Mouse (Mus musculus) natural killer cell, adult 2 months (primary cell): Measurements from ENCODE around the gene Slc13a5.

Experiments used
- DNase-seq, 2 experiments: peaks; one replicate each; pipeline ENCODE4 v3.0.0; 2022; ENCODE audit warnings: low spot score in 2 of 2

Gene Slc13a5

GRCm38 (mm10) chr11:72265483-72265882 is 1.5 kb downstream of the Slc13a5 start:
- DNase-seq, result no peak

DNA sequence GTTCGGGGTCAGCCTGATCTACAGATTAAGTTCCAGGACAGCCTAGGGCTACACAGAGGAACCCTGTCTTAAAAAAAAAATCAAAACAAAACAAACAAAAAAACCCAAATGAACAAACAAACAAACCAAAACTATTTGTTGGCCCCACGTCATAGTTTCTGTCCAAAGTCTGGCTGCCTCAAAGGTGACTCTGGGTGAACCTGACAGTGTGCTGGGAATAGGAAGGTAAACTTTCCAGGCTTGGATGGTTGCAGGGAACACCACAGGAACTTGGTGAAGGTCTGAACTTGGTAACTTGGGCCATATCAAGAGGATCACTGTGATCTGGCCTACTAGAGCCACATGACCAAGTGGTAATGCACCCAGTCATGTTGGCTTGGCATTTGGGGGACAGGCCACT is 10.6 kb downstream of the Slc13a5 start:
- DNase-seq, result no peak

GRCm38 (mm10) chr11:72255629-72256028 is 11.4 kb downstream of the Slc13a5 start:
- no peak for DNase-seq

DNA sequence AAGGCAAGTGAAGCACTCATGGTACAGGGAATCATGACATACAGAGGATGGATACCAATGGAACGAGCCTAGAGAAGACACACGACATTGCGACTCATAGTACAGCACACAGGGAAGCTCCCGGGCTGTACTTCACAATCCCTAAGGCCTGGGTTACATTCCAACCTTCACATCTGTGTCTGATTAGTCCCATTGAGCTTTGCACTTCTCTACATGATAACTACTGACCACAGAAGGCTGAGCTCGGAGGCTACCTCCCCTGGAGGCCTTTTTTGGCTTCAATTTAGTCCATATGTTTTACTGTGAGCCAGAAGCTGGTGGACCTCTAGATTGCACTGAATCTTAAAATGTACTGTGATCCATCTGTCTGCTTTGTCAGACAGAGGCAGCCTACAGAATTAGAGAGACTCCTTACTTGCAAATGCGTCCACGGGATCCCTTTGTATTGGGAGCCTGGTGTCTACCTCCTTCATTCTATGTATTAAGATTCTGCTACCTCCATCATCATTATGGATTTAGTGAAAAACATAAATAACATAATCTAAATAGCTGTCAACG is 21.7 kb downstream of the Slc13a5 start:
- no peak for DNase-seq

DNA sequence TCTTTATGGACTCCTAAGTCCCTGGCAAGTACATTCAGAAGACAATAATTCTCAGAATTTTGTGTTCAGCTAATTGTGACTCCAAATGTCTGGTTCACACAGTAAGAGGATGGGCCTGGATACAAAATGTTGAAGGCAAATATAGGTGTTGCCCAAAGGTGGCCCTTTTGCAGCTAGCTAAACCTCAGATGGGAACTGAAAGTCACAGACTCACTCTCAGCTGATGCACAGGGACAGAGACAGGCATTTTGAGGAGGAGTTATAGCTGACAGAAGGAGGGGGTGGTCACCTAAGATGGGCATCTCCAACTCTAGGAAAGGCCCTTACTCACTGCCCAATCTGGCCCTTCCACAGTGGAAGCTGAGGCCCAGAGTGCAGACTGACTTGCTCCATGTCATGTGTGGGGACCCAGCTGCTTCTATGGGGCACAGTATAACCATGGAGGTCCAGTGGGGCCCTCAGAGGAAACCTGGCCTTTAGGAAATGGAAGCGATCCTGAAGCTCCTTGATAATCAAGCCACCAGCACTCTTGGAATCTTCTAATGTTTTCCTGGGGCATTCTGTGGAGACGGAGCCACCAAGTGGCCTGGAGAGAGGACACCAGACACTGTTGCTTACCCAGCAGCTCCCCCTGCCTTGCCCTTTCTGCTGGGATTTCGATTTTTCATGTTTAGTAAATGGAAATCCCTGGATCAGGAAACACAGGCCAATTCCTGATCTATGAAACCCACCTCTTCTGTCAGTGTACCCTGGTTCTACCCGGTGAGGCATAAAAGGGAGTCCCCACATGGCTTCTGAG is 26.8 kb downstream of the Slc13a5 start:
- DNase-seq, result no peak

GRCm38 (mm10) chr11:72234013-72234412 is 33.0 kb downstream of the Slc13a5 start:
- DNase-seq, result no peak

- DNase-seq, result no peak
These were observed 34.0 kb downstream of the Slc13a5 start for GRCm38 (mm10) chr11:72232991-72233390.

GRCm38 (mm10) chr11:72232068-72232467 is 35.0 kb downstream of the Slc13a5 start:
- DNase-seq, result no peak

DNA sequence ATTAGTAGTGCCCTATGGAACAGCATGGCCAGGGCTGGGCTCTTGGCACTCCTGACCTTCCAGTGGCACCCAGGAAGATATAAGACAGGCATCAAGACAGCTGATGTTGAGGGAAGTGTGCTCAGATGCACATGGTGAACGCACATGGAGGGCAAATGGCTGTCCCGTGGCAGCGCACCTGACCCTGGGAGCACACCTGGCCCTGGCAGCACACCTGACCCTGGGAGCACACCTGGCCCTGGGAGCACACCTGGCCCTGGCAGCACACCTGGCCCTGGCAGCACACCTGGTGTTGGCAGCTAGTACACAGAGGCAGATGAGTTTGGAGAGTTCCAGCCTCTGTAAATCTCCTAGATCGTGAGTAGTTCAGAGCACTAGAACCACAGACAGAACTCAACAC is 38.5 kb downstream of the Slc13a5 start:
- no peak for DNase-seq

- no peak for DNase-seq
These were observed 40.1 kb downstream of the Slc13a5 start for GRCm38 (mm10) chr11:72226901-72227300.

- DNase-seq, result no peak
These were observed 40.8 kb downstream of the Slc13a5 start for GRCm38 (mm10) chr11:72226020-72226791.

DNA sequence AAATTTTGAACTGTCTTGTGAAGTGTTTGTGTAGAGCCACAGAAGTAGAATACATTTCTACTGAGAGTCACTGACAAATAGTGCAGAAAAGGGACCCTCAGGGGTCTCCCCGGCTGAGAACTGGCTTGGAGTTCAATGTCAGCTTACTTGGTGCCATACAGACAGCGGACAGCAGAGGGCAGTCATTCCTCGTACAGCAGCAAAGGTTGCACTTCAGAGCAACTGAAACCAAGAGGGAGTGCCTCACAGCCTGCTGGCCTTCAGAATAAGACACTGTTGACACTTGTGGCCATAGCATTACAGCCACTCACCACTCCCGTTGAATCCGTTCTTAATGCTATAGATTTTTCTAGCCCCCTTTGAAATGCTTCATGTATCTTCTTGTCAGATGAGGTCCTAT is 42.2 kb downstream of the Slc13a5 start:
- DNase-seq, result peak; percentile 60 to 70

DNA sequence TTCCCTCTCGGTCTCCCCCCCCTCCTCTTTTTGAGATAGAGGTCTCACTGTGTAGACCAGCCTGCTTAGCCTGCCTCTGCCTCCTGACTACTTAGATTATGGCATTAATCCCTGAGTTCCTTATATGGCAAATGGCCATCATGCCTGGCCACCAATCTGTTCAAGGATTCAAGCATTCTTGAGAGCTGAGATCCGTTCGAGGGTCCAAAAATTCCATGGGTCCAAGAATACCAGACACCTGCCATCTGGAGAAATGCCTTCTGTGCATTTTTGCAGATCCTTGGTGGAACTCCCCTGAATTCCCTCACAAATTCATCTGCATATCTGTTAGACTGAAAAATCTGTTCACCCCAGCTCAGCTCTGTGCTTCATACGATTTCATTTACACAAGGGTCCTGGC is 43.6 kb downstream of the Slc13a5 start:
- no peak for DNase-seq

- DNase-seq, result peak; percentile 62 to 74
These were observed 45.7 kb downstream of the Slc13a5 start for GRCm38 (mm10) chr11:72221278-72221677.

GRCm38 (mm10) chr11:72217116-72217515 is 49.9 kb downstream of the Slc13a5 start:
- no peak for DNase-seq

- peak; percentile 69 to 72 for DNase-seq
These were observed 51.6 kb downstream of the Slc13a5 start, which contains the start of gene Med31 for GRCm38 (mm10) chr11:72215410-72215797. TSS of gene Med31 (minus strand) at chr11:72215592.

GRCm38 (mm10) chr11:72214591-72215409 is 52.2 kb downstream of the Slc13a5 start:
- peak; percentile 90 to 94 for DNase-seq

DNA sequence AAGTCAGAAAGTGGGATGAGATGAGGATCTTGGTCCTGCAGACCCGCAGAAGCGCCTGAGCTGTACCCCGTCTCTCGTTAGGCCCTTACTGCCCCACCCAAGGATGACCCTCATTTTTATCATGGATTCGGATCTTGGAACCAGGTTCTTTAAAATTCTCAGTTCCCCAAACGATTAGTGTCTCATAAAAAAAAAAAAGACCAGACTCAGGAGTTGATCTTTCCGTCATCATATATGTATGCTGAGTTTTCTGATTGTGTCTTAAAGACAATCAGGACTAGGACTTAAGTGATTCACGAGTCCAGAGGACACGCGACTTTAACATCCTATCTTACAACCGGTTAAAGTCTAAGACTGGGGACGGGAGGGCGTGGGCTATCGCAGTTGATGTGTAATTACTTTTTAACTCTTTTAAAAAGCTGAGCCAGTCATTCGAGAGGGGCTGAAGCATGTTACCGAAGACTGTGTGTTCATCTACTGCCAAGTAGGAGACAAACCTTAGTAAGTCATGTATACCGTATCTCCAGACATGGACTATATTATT is 59.1 kb downstream of the Slc13a5 start:
- no peak for DNase-seq

- DNase-seq, result peak; percentile 72 to 73
These were observed 59.7 kb downstream of the Slc13a5 start, which contains the start of the genes 4933427D14Rik and Txndc17 for GRCm38 (mm10) chr11:72207204-72207833. TSS of gene 4933427D14Rik (minus strand) at chr11:72207459. TSS of gene Txndc17 (plus strand) at chr11:72207547.

DNA sequence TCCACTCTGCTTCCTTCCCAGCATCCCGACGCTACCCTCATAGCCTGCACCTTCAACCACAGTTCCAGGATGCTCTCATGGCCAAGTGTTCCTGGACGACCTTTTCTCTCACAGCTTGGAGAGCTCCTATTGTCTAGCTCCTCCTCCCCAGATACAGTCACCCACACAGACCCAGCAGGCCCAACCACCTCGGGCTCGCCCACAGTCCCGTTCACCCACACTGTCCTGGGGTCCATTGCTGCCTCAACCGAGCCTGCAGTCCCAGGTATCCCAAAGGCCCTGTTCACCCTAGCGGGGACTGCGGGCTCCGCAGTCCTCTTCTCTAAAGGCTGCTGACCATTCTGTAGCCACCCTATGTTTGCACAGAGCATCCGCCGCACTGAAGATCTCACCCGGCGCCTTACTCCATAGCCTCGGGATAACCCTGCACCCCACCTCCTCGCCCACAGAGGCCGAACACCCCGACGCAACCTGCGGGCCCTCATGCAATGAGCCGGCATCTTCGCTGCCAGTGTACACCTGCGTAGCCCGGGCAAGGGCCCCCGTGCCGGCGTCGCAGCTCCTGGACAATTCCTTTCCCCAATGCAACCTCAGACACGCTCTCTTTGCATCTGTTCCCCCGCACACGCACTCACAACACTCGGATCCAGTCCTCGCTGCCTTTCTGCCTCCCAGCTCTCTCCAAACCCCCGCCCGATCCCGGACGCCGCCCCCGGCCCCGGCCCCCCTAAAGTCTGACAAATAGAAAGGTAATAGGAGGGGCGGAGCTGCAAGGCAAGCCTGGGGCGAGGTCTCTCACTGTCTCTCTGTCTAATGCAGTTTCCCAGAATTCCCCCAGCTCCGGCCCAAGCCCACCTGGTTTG is 60.5 kb downstream of the Slc13a5 start, which contains the start of gene Gm43951:
Gene Gm43951 (minus strand): TSS at position 500 of the 863 bp plus-strand sequence.
- DNase-seq, result no peak
